Mouse (Mus musculus): ENCODE data around the gene Ankrd13a. TPM values are rescaled to one million over a fixed set of nuclear protein-coding genes. Genes with fewer than 3 reads are reported as not detected.
A peak's percentile ranks its signal among the peaks of the same experiment; 100 is the strongest.

Ankrd13a gene
- polyA plus RNA-seq, 1 experiment from 2014 or later, result 43.1 TPM

- Histone ChIP-seq H3K9me3 (ENCODE audit: control insufficient read depth, low read length) (no peaks in the 10 kb centered on the region), H3K4me3 (ENCODE audit: low read length) (no peak overlapping the region), H3K4me2 (ENCODE audit: low read depth, low read length) (peak overlapping the region; percentile 30; the same call in 1 of the 2 replicates), H3K27ac (ENCODE audit: low read length) (peak overlapping the region; percentile 96), H3K9ac (ENCODE audit: low read length) (peak overlapping the region; percentile 58), H3K27me3 (ENCODE audit: control insufficient read depth, insufficient read depth, low read depth, low read length) (no peaks in the 10 kb centered on the region), H3K36me3 (ENCODE audit: control insufficient read depth, insufficient read depth, low read length) (peaks cover 12% of the 10 kb centered on the region), H3K4me1 (replicated peaks; ENCODE audit: control insufficient read depth, insufficient read depth, low read length) (peaks cover 40% of the 10 kb centered on the region)
- ATAC-seq (ENCODE audit: low read depth), result peak; percentile 85
- 27% methylated on average over 16 of the region's 16 CpGs for WGBS
Observed at GRCm38 (mm10) chr5:114784622-114785165, 10.2 kb downstream of the Ankrd13a start.

- Histone ChIP-seq H3K4me3 (ENCODE audit: low read length) (no peak overlapping the region), H3K36me3 (ENCODE audit: control insufficient read depth, insufficient read depth, low read length) (peaks cover 13% of the 10 kb centered on the region), H3K9ac (ENCODE audit: low read length) (peak overlapping the region; percentile 58), H3K9me3 (ENCODE audit: control insufficient read depth, low read length) (no peaks in the 10 kb centered on the region), H3K27me3 (ENCODE audit: control insufficient read depth, insufficient read depth, low read depth, low read length) (no peaks in the 10 kb centered on the region), H3K4me2 (ENCODE audit: low read depth, low read length) (peak overlapping the region; percentile 30; the same call in 1 of the 2 replicates), H3K27ac (ENCODE audit: low read length) (peak overlapping the region; percentile 96), H3K4me1 (replicated peaks; ENCODE audit: control insufficient read depth, insufficient read depth, low read length) (peaks cover 40% of the 10 kb centered on the region)
- ATAC-seq (ENCODE audit: low read depth), result no peak; the same call in 1 of the 2 replicates
- WGBS, result 50% methylated on average over 5 of the region's 5 CpGs
Observed at GRCm38 (mm10) chr5:114785196-114785595, 10.7 kb downstream of the Ankrd13a start.

GRCm38 (mm10) chr5:114793317-114793716 lies 18.8 kb downstream of the Ankrd13a start:
- peak overlapping the region; percentile 68 for H3K27ac ChIP-seq (ENCODE audit: low read length)
- H3K4me2 ChIP-seq (ENCODE audit: low read depth, low read length), result no peak overlapping the region
- H3K9me3 ChIP-seq (ENCODE audit: control insufficient read depth, low read length), result no peaks in the 10 kb centered on the region
- no peak overlapping the region; the same call in 1 of the 2 replicates for H3K9ac ChIP-seq (ENCODE audit: low read length)
- H3K4me1 ChIP-seq (replicated peaks; ENCODE audit: control insufficient read depth, insufficient read depth, low read length), result peaks cover 28% of the 10 kb centered on the region
- peak; percentile 87 for ATAC-seq (ENCODE audit: low read depth)
- peaks cover 38% of the 10 kb centered on the region for H3K36me3 ChIP-seq (ENCODE audit: control insufficient read depth, insufficient read depth, low read length)
- 42% methylated on average over 7 of the region's 7 CpGs for WGBS
- H3K4me3 ChIP-seq (ENCODE audit: low read length), result no peak overlapping the region
- H3K27me3 ChIP-seq (ENCODE audit: control insufficient read depth, insufficient read depth, low read depth, low read length), result no peaks in the 10 kb centered on the region

GRCm38 (mm10) chr5:114794609-114795008 lies 20.1 kb downstream of the Ankrd13a start:
- Histone ChIP-seq H3K4me1 (replicated peaks; ENCODE audit: control insufficient read depth, insufficient read depth, low read length) (peaks cover 28% of the 10 kb centered on the region), H3K27me3 (ENCODE audit: control insufficient read depth, insufficient read depth, low read depth, low read length) (no peaks in the 10 kb centered on the region), H3K4me2 (ENCODE audit: low read depth, low read length) (no peak overlapping the region), H3K27ac (ENCODE audit: low read length) (peak overlapping the region; percentile 82; the same call in 1 of the 2 replicates), H3K9ac (ENCODE audit: low read length) (no peak overlapping the region), H3K4me3 (ENCODE audit: low read length) (no peak overlapping the region), H3K36me3 (ENCODE audit: control insufficient read depth, insufficient read depth, low read length) (peaks cover 37% of the 10 kb centered on the region), H3K9me3 (ENCODE audit: control insufficient read depth, low read length) (no peaks in the 10 kb centered on the region)
- no peak for ATAC-seq (ENCODE audit: low read depth)
- 62% methylated on average over 4 of the region's 4 CpGs for WGBS

- WGBS, result 37% methylated on average over 9 of the region's 9 CpGs
- no peaks in the 10 kb centered on the region for H3K9me3 ChIP-seq (ENCODE audit: control insufficient read depth, low read length)
- peaks cover 39% of the 10 kb centered on the region for H3K36me3 ChIP-seq (ENCODE audit: control insufficient read depth, insufficient read depth, low read length)
- H3K4me3 ChIP-seq (ENCODE audit: low read length), result no peak overlapping the region
- H3K4me1 ChIP-seq (replicated peaks; ENCODE audit: control insufficient read depth, insufficient read depth, low read length), result peaks cover 28% of the 10 kb centered on the region
- ATAC-seq (ENCODE audit: low read depth), result no peak
- H3K9ac ChIP-seq (ENCODE audit: low read length), result no peak overlapping the region
- H3K27me3 ChIP-seq (ENCODE audit: control insufficient read depth, insufficient read depth, low read depth, low read length), result no peaks in the 10 kb centered on the region
- H3K27ac ChIP-seq (ENCODE audit: low read length), result 0 out of 2 replicates have a peak overlapping the region, but pooled peaks have one; percentile 15
- no peak overlapping the region for H3K4me2 ChIP-seq (ENCODE audit: low read depth, low read length)
Observed at GRCm38 (mm10) chr5:114795231-114795630, 20.8 kb downstream of the Ankrd13a start.

GRCm38 (mm10) chr5:114795653-114796052 lies 21.2 kb downstream of the Ankrd13a start:
- H3K4me2 ChIP-seq (ENCODE audit: low read depth, low read length), result no peak overlapping the region
- 64% methylated on average over 9 of the region's 9 CpGs for WGBS
- 0 out of 2 replicates have a peak overlapping the region, but pooled peaks have one; percentile 15 for H3K27ac ChIP-seq (ENCODE audit: low read length)
- no peaks in the 10 kb centered on the region for H3K9me3 ChIP-seq (ENCODE audit: control insufficient read depth, low read length)
- H3K27me3 ChIP-seq (ENCODE audit: control insufficient read depth, insufficient read depth, low read depth, low read length), result no peaks in the 10 kb centered on the region
- H3K4me1 ChIP-seq (replicated peaks; ENCODE audit: control insufficient read depth, insufficient read depth, low read length), result peaks cover 28% of the 10 kb centered on the region
- H3K4me3 ChIP-seq (ENCODE audit: low read length), result no peak overlapping the region
- no peak overlapping the region for H3K9ac ChIP-seq (ENCODE audit: low read length)
- ATAC-seq (ENCODE audit: low read depth), result no peak
- H3K36me3 ChIP-seq (ENCODE audit: control insufficient read depth, insufficient read depth, low read length), result peaks cover 40% of the 10 kb centered on the region

- peak overlapping the region; percentile 56 for H3K4me2 ChIP-seq (ENCODE audit: low read depth, low read length)
- ATAC-seq (ENCODE audit: low read depth), result peak; percentile 86
- H3K27me3 ChIP-seq (ENCODE audit: control insufficient read depth, insufficient read depth, low read depth, low read length), result no peaks in the 10 kb centered on the region
- peak overlapping the region; percentile 71 for H3K27ac ChIP-seq (ENCODE audit: low read length)
- H3K9me3 ChIP-seq (ENCODE audit: control insufficient read depth, low read length), result no peaks in the 10 kb centered on the region
- peaks cover 36% of the 10 kb centered on the region for H3K36me3 ChIP-seq (ENCODE audit: control insufficient read depth, insufficient read depth, low read length)
- peaks cover 28% of the 10 kb centered on the region for H3K4me1 ChIP-seq (replicated peaks; ENCODE audit: control insufficient read depth, insufficient read depth, low read length)
- no peak overlapping the region for H3K9ac ChIP-seq (ENCODE audit: low read length)
- H3K4me3 ChIP-seq (ENCODE audit: low read length), result peak overlapping the region; percentile 32
- 14% methylated on average over 40 of the region's 40 CpGs for WGBS
Observed at GRCm38 (mm10) chr5:114796299-114797012, 22.0 kb downstream of the Ankrd13a start.

GRCm38 (mm10) chr5:114797253-114797652 lies 22.8 kb downstream of the Ankrd13a start:
- Histone ChIP-seq H3K9me3 (ENCODE audit: control insufficient read depth, low read length) (no peaks in the 10 kb centered on the region), H3K4me3 (ENCODE audit: low read length) (no peak overlapping the region), H3K27ac (ENCODE audit: low read length) (no peak overlapping the region), H3K27me3 (ENCODE audit: control insufficient read depth, insufficient read depth, low read depth, low read length) (no peaks in the 10 kb centered on the region), H3K9ac (ENCODE audit: low read length) (no peak overlapping the region), H3K4me2 (ENCODE audit: low read depth, low read length) (no peak overlapping the region), H3K4me1 (replicated peaks; ENCODE audit: control insufficient read depth, insufficient read depth, low read length) (peaks cover 28% of the 10 kb centered on the region), H3K36me3 (ENCODE audit: control insufficient read depth, insufficient read depth, low read length) (peaks cover 34% of the 10 kb centered on the region)
- WGBS, result 75% methylated on average over 8 of the region's 8 CpGs
- ATAC-seq (ENCODE audit: low read depth), result no peak

GRCm38 (mm10) chr5:114799848-114800247 lies 25.4 kb downstream of the Ankrd13a start:
- peaks cover 14% of the 10 kb centered on the region for H3K4me1 ChIP-seq (replicated peaks; ENCODE audit: control insufficient read depth, insufficient read depth, low read length)
- H3K27me3 ChIP-seq (ENCODE audit: control insufficient read depth, insufficient read depth, low read depth, low read length), result no peaks in the 10 kb centered on the region
- H3K9ac ChIP-seq (ENCODE audit: low read length), result no peak overlapping the region
- H3K27ac ChIP-seq (ENCODE audit: low read length), result no peak overlapping the region
- H3K9me3 ChIP-seq (ENCODE audit: control insufficient read depth, low read length), result no peaks in the 10 kb centered on the region
- 60% methylated on average over 11 of the region's 11 CpGs for WGBS
- H3K4me3 ChIP-seq (ENCODE audit: low read length), result no peak overlapping the region
- H3K4me2 ChIP-seq (ENCODE audit: low read depth, low read length), result no peak overlapping the region
- no peak for ATAC-seq (ENCODE audit: low read depth)
- H3K36me3 ChIP-seq (ENCODE audit: control insufficient read depth, insufficient read depth, low read length), result peaks cover 44% of the 10 kb centered on the region
